8 mouse cellular contexts compared by ENCODE assay signal in the genomic region with DNA sequence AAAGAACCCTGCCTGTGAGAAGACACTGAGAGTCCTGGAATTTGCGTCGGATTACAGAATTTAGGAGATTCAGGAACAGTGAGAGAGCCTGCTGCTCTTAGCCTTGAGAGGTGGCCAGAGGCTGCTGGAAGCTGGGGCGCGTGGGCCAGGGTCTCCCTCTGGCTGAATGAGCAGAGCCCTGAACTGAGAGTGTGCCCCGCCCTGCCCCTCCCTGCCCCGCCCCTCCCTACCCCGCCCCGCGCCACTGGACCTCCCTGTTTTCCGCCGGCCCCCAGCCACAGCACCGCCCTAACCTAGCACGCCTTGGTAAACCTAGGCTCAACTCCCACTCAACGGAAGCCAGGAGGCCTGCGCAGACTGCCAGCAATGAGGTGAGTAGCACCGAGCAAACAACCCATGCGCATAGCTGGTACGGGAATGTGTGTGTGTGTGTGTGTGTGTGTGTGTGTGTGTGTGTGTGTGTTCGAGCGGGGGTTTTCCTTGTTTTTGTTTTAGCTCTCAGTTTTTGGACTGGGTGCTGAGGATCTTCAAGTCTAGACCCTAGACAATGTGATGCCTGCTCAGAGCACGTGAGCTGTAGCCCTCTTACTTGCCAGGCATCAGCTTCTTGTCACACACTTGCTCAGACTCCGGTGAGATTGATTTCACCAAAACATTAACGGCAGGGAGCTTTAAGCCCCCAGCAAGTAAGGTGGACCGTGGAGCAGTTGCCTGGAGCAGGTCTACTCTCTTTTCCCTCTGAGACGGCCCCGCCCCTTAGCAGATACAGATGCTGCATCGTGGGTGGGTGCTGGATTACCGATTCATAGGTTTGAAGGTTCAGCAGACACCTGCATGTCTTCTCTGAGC. TPM values are rescaled to one million over a fixed set of nuclear protein-coding genes. Genes with fewer than 3 reads are reported as not detected.
A peak's percentile ranks its signal among the peaks of the same experiment; 100 is the strongest.
DNase-seq lines count a peak whose midpoint lies in the region; ATAC-seq and TF ChIP-seq lines count a peak whose summit lies in the region.

Gene Slc9b2, plus strand, starts transcription at position 290 of the 849 bp plus-strand sequence.

- H3K27me3 ChIP-seq in cerebellum, adult 2 months (ENCODE audit: control insufficient read depth, insufficient read depth, low read length) = no peaks in the 10 kb centered on the region
- H3K27me3 ChIP-seq in hindbrain, embryonic 10.5 days (ENCODE audit: insufficient read depth, poor library complexity, severe bottlenecking) = peaks cover 18% of the 10 kb centered on the region
- no peaks in the 10 kb centered on the region; the same call in 1 of the 2 replicates for H3K27me3 ChIP-seq in midbrain, embryonic 14.5 days (ENCODE audit: control insufficient read depth, insufficient read depth, low read length)
- no peaks in the 10 kb centered on the region for H3K27me3 ChIP-seq in thymus, adult 2 months (ENCODE audit: control insufficient read depth, insufficient read depth, low read length)

- no peak for TF ChIP-seq POLR2A in cerebellum, adult 2 months (IDR thresholded peaks at IDR 0.05; ENCODE audit: borderline replicate concordance, insufficient read depth, low read length)
- no peak for TF ChIP-seq POLR2A in cortical plate, adult 2 months (IDR thresholded peaks at IDR 0.05; ENCODE audit: extremely low read depth, insufficient read depth, low read length)
- no peak for TF ChIP-seq POLR2A in thymus, adult 2 months (IDR thresholded peaks at IDR 0.05; ENCODE audit: control insufficient read depth, extremely low read depth, insufficient read depth, low read length, poor library complexity)

- H3K9ac ChIP-seq in midbrain, embryonic 14.5 days (replicated peaks; ENCODE audit: low read length) = peak within 1 kb of the TSS; percentile 31; the same call in 1 of the 2 replicates

- DNase-seq in cerebellum, adult 2 months = peak; percentile 14 to 18
- no peak for DNase-seq in cerebellum, adult 11 months
- DNase-seq in B cell, adult 2 months = peak; percentile 16 to 25
- DNase-seq in hindbrain, embryonic 10.5 days (ENCODE audit: low spot score) = peak; percentile 53
- peak; percentile 65 for DNase-seq in liver
- peak; percentile 44 for DNase-seq in midbrain, embryonic 14.5 days
- DNase-seq in thymus, adult 2 months = peak; percentile 48

- no peak for TF ChIP-seq CTCF in cerebellum, adult 2 months (IDR thresholded peaks at IDR 0.05; ENCODE audit: borderline replicate concordance, insufficient read depth, low read depth, low read length)
- TF ChIP-seq CTCF in cortical plate, adult 2 months (IDR thresholded peaks at IDR 0.05; ENCODE audit: extremely low read depth, insufficient read depth, low read length) = no peak
- TF ChIP-seq CTCF in thymus, adult 2 months (IDR thresholded peaks at IDR 0.05; ENCODE audit: borderline replicate concordance, control insufficient read depth, extremely low read depth, insufficient read depth, low read length, poor library complexity) = no peak

- peak within 1 kb of the TSS; percentile 53 for H3K4me3 ChIP-seq in cerebellum, adult 2 months (replicated peaks; ENCODE audit: insufficient read depth, low read depth, low read length)
- H3K4me3 ChIP-seq in cortical plate, adult 2 months (ENCODE audit: insufficient read depth, low read length) = peak within 1 kb of the TSS; percentile 46
- H3K4me3 ChIP-seq in hindbrain, embryonic 10.5 days = peak within 1 kb of the TSS; percentile 44
- peak within 1 kb of the TSS; percentile 24 for H3K4me3 ChIP-seq in midbrain, embryonic 14.5 days (replicated peaks; ENCODE audit: low read depth, low read length)
- H3K4me3 ChIP-seq in thymus, adult 2 months (ENCODE audit: control insufficient read depth, insufficient read depth, low read length) = 0 out of 2 replicates have a peak within 1 kb of the TSS, but pooled peaks have one; percentile 6

- peak; percentile 76 for ATAC-seq in midbrain, embryonic 14.5 days (ENCODE audit: low FRiP score, low TSS enrichment)

- 10% methylated on average over 28 of the region's 28 CpGs for WGBS in cerebellum, adult 2 months
- 16% methylated on average over 28 of the region's 28 CpGs for WGBS in hindbrain, embryonic 10.5 days
- WGBS in midbrain, embryonic 14.5 days = 13% methylated on average over 28 of the region's 28 CpGs
- 13% methylated on average over 28 of the region's 28 CpGs for WGBS in thymus, adult 2 months

- no peaks in the 10 kb centered on the region for H3K9me3 ChIP-seq in hindbrain, embryonic 10.5 days
- H3K9me3 ChIP-seq in midbrain, embryonic 14.5 days (ENCODE audit: control insufficient read depth, low read length) = no peaks in the 10 kb centered on the region

- no peaks in the 10 kb centered on the region for H3K4me1 ChIP-seq in cerebellum, adult 2 months (ENCODE audit: control insufficient read depth, insufficient read depth, low read length)
- H3K4me1 ChIP-seq in cortical plate, adult 2 months (ENCODE audit: control insufficient read depth, insufficient read depth, low read length) = no peaks in the 10 kb centered on the region
- H3K4me1 ChIP-seq in hindbrain, embryonic 10.5 days (replicated peaks) = peaks cover 46% of the 10 kb centered on the region
- H3K4me1 ChIP-seq in midbrain, embryonic 14.5 days (ENCODE audit: control insufficient read depth, insufficient read depth, low read length) = peaks cover 17% of the 10 kb centered on the region
- H3K4me1 ChIP-seq in thymus, adult 2 months (replicated peaks; ENCODE audit: control insufficient read depth, insufficient read depth, low read length) = peaks cover 8% of the 10 kb centered on the region

- H3K4me2 ChIP-seq in midbrain, embryonic 14.5 days (ENCODE audit: low read length) = peak within 1 kb of the TSS; percentile 57

- no peak within 1 kb of the TSS for H3K27ac ChIP-seq in cerebellum, adult 2 months (ENCODE audit: insufficient read depth, low read length)
- no peak within 1 kb of the TSS for H3K27ac ChIP-seq in cortical plate, adult 2 months (ENCODE audit: insufficient read depth, low read length)
- peak within 1 kb of the TSS; percentile 54; the same call in 1 of the 2 replicates for H3K27ac ChIP-seq in hindbrain, embryonic 10.5 days
- no peak within 1 kb of the TSS for H3K27ac ChIP-seq in midbrain, embryonic 14.5 days (replicated peaks; ENCODE audit: low read depth, low read length)
- H3K27ac ChIP-seq in thymus, adult 2 months (ENCODE audit: control insufficient read depth, insufficient read depth, low read length) = no peak within 1 kb of the TSS

- no peaks in the 10 kb centered on the region for H3K36me3 ChIP-seq in hindbrain, embryonic 10.5 days
- no peaks in the 10 kb centered on the region for H3K36me3 ChIP-seq in midbrain, embryonic 14.5 days (ENCODE audit: control insufficient read depth, insufficient read depth, low read length)
- H3K36me3 ChIP-seq in thymus, adult 2 months (ENCODE audit: control insufficient read depth, insufficient read depth, low read length) = no peaks in the 10 kb centered on the region

RNA-seq across cellular contexts. Expression of gene Slc9b2, which starts in this region (rescaled TPM):
- 0.98 and 1.3 TPM in 2 replicates for polyA plus RNA-seq in cerebellum, adult 2 months (2012; rRNA removed)
- 3.7 and 5.4 TPM in 2 replicates for polyA plus RNA-seq in cortical plate, adult 2 months (2012; rRNA removed)
- 1.9 and 3.2 TPM in 2 replicates for polyA plus RNA-seq in hindbrain, embryonic 10.5 days (2016; fragmentation: Nextera tagmentation; extraction: Ambion mirVana)
- 1.0 and 1.8 TPM in 2 replicates for polyA plus RNA-seq in midbrain, embryonic 14.5 days (2014; fragmentation: Nextera tagmentation; extraction: Ambion mirVana)
- polyA plus RNA-seq in thymus, adult 2 months (2012; rRNA removed) = 0.71 and 0.73 TPM in 2 replicates

Comparison
In these comparisons a context has a peak if more than half of its experiments do, and no peak if none do; other contexts are left out.
1. Peak in DNase-seq and H3K4me3 ChIP-seq in thymus, adult 2 months; RNA of the gene not detected or under 1 TPM.